Mouse (Mus musculus): ENCODE results near the gene Prkca.

Gene Prkca

GRCm38 (mm10) chr11:108299913-108300312, 43.8 kb downstream of the Prkca start:
- intact Hi-C loops (cut with DNase I): no loop called here

- intact Hi-C loops (cut with DNase I): no loop called here
Measured at GRCm38 (mm10) chr11:108297956-108298355, 45.8 kb downstream of the Prkca start.

DNA sequence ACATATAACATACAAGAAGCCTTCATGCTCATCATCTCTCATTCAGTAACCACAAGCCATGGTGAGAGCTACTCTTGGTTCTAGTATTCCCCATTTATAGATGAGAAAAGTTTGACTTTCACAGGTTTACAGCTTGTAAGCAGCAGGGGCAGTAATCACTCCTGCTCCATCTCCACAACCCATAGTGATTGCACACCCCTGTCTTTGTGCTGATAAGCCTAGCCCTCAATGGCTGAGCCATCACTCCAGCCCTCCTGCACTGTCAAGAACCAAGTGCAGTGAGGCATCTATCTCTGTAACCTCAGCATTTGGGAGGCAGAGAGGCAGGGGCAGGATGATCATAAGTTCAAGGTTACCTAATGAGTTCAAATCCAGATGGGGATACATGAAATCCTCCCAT, 48.4 kb downstream of the Prkca start:
- intact Hi-C loops (cut with DNase I): no loop called here

DNA sequence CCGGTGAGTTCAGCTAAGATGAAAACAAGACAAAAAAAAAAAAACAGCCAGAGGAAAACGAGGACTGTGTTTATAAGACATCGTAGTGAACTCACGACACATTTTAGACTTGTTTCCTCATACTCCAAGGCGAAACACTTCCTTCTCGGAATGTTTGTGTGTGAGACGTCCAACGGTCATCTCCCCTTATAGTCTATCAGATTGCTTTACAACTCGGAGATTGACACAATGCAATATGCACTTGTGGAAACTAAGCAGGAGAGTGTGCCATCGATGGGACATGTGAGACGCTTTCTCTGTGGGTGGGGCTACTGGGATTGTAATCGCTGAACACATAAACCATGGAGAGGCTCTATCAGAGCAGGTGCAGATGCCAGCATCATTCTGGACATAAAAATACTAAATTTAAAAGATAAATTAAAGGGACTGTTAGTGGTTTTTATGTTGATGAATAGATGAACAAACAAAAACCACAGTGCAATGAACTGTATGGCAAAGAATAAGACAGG, 49.4 kb downstream of the Prkca start:
- intact Hi-C loops (cut with DNase I): no loop called here

GRCm38 (mm10) chr11:108293843-108294242, 49.9 kb downstream of the Prkca start:
- intact Hi-C loops (cut with DNase I): no loop called here

DNA sequence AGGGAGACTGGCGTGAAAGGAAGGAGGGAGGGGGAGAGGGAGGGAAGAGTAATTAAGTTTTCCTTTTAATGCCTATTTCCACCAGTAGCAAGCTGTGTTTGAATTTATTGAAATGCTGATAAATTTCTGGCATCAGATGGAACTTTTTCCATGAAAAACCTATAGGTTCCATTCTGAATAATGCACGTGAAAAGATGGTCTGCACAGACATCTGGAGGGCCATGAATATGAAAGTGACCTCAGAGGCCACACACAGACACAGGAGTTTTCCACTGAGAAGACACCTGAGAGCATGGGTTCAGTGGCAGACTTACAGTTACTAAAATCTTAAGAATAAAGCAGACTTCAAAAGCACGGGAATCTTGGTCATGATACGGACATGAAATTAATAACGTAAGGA, 54.5 kb downstream of the Prkca start:
- intact Hi-C loops (cut with DNase I): no loop called here

GRCm38 (mm10) chr11:108287321-108287720, 56.4 kb downstream of the Prkca start:
- intact Hi-C loops (cut with DNase I): no loop called here

- intact Hi-C loops (cut with DNase I): no loop called here
Measured at GRCm38 (mm10) chr11:108285046-108285445, 58.7 kb downstream of the Prkca start.

- intact Hi-C loops (cut with DNase I): no loop called here
Measured at GRCm38 (mm10) chr11:108282850-108283459, 60.8 kb downstream of the Prkca start.

DNA sequence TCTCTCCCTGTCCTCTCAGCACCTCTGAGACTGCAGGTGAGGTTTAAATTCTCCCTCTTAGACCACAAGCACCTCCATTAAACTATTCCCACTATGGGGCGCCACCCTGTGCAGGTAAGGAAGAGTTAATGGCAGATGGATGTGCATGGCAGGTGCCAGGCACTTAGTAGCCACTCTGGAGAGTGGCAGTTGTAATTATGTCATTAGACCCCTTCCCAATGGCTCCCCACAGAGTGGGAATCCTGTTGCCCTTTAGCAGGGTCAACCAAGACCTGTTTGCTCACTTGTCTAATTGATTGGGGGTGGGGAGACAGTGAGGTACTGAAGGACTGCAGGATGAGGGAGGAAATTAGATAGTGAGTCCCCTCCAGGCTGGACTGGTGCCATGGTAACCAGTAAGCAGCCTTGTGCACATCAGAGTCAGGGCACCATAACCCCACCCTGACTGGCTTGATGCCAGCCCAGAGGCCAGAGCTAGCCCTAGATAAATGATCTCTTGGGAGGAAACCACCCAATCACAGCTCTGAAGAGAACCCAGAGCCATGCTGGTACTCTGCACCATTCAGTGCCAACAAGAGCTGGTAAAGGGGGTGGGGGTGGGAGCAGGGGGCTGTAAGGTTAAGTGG, 63.9 kb downstream of the Prkca start:
- intact Hi-C loops (cut with DNase I): no loop called here

DNA sequence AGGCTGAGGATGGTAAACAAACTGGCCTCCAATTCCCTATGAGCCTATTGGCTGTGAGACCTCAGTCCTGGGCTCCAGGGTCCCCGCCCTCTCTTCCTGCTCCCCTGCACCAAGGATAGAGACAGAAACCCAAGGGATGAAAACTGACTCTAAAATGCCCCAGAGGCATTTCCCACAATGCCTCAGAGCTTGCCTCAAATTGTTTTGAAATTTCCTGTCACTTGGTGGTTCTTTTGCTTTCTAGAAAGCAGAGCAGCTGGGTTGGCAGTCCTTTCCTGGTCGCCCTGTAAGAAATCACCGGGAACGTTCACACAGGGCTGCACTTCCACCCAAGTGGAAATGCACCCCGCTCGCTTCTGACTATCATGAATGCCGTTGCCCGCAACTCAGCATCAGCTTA, 66.6 kb downstream of the Prkca start:
- intact Hi-C loops (cut with DNase I): no loop called here

GRCm38 (mm10) chr11:108276148-108276547, 67.6 kb downstream of the Prkca start:
- intact Hi-C loops (cut with DNase I): no loop called here

- intact Hi-C loops (cut with DNase I): no loop called here
Measured at GRCm38 (mm10) chr11:108274046-108274445, 69.7 kb downstream of the Prkca start.

DNA sequence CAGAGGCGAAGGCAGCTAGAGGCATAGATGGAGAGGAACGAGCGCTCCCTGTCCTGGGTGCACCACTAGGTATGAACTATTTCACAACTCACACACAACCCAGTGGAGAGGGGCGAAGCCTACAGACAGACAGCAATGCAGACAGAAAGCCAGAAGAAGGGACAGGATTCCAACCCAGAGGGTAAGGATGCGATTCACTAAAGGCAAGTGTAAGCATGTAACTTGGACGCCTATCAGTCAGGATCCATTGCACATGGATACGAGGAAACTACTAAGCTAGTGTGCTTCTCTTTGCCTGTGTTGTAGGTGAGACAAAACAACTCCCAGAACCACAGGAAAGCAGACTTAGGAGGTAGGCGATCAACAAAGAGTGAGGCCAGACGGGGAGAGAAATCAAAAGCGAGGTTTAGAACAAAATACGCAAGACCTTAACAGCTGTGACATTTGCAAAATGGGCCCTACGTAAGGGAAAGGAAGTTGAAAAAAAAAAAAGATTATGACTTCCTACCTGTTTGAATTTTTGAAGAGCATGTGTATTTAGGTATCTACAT, 70.2 kb downstream of the Prkca start:
- intact Hi-C loops (cut with DNase I): no loop called here

DNA sequence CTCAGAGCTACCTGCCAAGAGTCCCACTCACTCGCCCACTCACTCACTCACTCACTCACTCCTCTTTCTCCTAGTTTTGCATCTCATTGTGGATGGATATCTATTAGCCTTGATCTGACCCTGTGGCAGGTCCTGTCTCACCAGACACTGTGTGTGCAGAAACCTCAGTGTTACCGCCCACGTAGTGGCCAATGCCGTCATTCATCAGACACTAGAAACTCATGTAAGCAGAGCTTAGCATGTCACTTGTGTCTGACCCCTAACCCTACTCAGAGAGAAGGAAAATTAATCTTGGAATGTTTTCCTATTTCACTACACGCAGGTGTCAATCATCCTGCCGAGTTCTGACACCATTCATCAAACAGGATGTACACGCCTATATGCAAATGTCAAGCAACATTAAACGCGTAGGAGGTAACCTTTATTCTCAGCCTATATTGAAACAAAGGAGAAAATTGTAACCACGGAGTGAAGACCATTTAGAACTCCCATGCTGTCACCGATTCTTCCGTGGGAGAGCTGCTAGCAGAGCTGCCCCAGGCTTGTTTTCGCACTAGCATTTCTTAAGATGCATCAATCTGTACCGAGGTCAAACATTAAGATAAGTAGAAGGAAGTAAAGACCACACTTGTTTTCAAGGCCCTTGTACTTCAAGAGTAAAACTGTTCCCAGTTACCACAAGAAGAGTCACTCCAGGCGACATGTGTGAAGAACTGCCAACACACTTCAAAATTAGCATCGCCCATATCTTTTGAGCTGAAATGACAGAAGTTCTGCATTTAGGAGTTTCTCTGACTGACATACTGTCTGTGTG, 70.9 kb downstream of the Prkca start:
- intact Hi-C loops (cut with DNase I): no loop called here

GRCm38 (mm10) chr11:108271305-108271704, 72.4 kb downstream of the Prkca start:
- intact Hi-C loops (cut with DNase I): no loop called here

DNA sequence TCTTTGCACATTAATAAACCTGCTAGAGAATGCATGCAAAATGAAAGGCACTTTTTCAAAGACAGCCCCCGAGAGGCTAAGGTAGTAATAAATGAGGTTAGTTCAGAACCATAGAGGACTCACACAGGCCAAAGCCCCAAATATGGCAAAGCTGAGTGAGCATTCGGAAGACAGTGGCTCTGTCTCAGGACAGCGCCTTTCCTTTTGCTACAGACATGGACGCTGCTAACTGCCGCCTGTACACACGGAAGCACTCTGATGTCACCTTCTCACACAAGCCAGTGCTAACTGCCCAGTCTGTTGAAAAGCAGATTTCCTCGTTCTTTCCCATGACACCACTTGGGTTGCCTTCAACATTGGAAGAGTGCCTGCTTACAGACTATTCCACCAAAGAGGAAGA, 74.2 kb downstream of the Prkca start:
- intact Hi-C loops (cut with DNase I): no loop called here

- intact Hi-C loops (cut with DNase I): no loop called here
Measured at GRCm38 (mm10) chr11:108268421-108269322, 75.1 kb downstream of the Prkca start.

DNA sequence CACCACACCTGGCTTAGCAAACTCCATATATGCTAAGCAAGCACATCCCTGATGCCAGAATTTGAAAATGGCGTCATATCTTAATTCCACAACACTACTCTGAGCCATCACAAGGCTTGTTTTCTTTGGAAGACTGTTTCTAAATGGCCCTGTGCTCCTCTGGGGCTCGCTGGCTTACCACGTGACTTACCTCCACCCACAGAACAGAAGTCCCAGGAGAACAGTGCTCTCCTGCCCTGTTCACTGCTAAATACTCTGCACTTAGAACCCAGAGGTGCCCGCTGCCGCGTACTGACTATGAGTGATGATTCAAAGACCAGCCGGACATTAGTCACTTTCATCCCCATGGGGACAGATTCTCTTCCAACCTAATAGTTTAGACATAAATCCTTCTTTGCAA, 75.9 kb downstream of the Prkca start:
- intact Hi-C loops (cut with DNase I): no loop called here

GRCm38 (mm10) chr11:108267066-108267465, 76.7 kb downstream of the Prkca start:
- intact Hi-C loops (cut with DNase I): no loop called here

GRCm38 (mm10) chr11:108263868-108264267, 79.9 kb downstream of the Prkca start:
- intact Hi-C loops (cut with DNase I): no loop called here

Measured in adrenal gland (tissue).